Mouse (Mus musculus) embryonic facial prominence, embryonic 14.5 days (tissue): Measurements from ENCODE around the gene Pacsin2. TPM values are rescaled to one million over a fixed set of nuclear protein-coding genes. Genes with fewer than 3 reads are reported as not detected.
"Not testable (repeated sequence)": the region's sequence is repeated elsewhere in the genome, so short reads cannot be mapped to it uniquely, and the experiment has no call there.

Experiments
- ATAC-seq: fragments of 200-750 bp; cut with Nextera tagmentation; 2 replicates; pipeline ENCODE4 v1.8.0; 2017; ENCODE audit warnings: low read depth, moderate number of reproducible peaks, moderate TSS enrichment
- DNase-seq: peaks from one replicate; pipeline ENCODE4 v3.0.0-alpha.2; 2015; ENCODE audit warnings: low spot score
- H3K27ac ChIP-seq: fragments of 300-500 bp; sonication (generic); replicated peaks from 2 replicates; pipeline ENCODE4 v1.5.1; 2014; ENCODE audit warnings: low read depth, mild to moderate bottlenecking, low read length, moderate library complexity
- H3K27me3 ChIP-seq: fragments of 300-500 bp; sonication (generic); replicated peaks from 2 replicates; pipeline ENCODE4 v1.6.1; 2014; ENCODE audit warnings: low read length; ENCODE audit not compliant: control insufficient read depth, insufficient read depth
- H3K36me3 ChIP-seq: fragments of 300-500 bp; sonication (generic); 2 replicates; pipeline ENCODE4 v1.6.1; 2014; ENCODE audit warnings: low read length, mixed read lengths; ENCODE audit not compliant: control insufficient read depth, insufficient read depth
- H3K4me1 ChIP-seq: fragments of 300-500 bp; sonication (generic); 2 replicates; pipeline ENCODE4 v1.6.1; 2014; ENCODE audit warnings: antibody characterized with exemption, low read length; ENCODE audit not compliant: control insufficient read depth, insufficient read depth
- H3K4me2 ChIP-seq: fragments of 300-500 bp; sonication (generic); 2 replicates; pipeline ENCODE4 v1.6.1; 2014; ENCODE audit warnings: low read depth, mild to moderate bottlenecking, low read length, moderate library complexity, mixed read lengths
- H3K4me3 ChIP-seq: fragments of 300-500 bp; sonication (generic); 2 replicates; pipeline ENCODE4 v1.5.1; 2014; ENCODE audit warnings: low read depth, mild to moderate bottlenecking, low read length
- H3K9ac ChIP-seq: fragments of 300-500 bp; sonication (generic); 2 replicates; pipeline ENCODE4 v1.6.1; 2014; ENCODE audit warnings: low read depth, mild to moderate bottlenecking, low read length, moderate library complexity, mixed read lengths
- H3K9me3 ChIP-seq: fragments of 300-500 bp; sonication (generic); 2 replicates; pipeline ENCODE4 v1.6.1; 2016; ENCODE audit warnings: low read length; ENCODE audit not compliant: control insufficient read depth
- WGBS: fragments of 180-500 bp; shearing (Covaris S2); extraction: QIAGEN DNeasy Blood & Tissue Kit; methylation state at CpG from one replicate; pipeline ENCODE4 v1.1.7; 2014; 5-methylcytosine and 5-hydroxymethylcytosine counted together
- polyA plus RNA-seq: library from polyadenylated mRNA; unstranded; fragments of >200 nt; fragmentation: Nextera tagmentation; extraction: Ambion mirVana; gene quantifications from 2 replicates; pipeline ENCODE4 v1.2.1, GENCODE M21; 2014

The Pacsin2 gene
- polyA plus RNA-seq, 1 experiment from 2014 or later: 49.3 TPM

DNA sequence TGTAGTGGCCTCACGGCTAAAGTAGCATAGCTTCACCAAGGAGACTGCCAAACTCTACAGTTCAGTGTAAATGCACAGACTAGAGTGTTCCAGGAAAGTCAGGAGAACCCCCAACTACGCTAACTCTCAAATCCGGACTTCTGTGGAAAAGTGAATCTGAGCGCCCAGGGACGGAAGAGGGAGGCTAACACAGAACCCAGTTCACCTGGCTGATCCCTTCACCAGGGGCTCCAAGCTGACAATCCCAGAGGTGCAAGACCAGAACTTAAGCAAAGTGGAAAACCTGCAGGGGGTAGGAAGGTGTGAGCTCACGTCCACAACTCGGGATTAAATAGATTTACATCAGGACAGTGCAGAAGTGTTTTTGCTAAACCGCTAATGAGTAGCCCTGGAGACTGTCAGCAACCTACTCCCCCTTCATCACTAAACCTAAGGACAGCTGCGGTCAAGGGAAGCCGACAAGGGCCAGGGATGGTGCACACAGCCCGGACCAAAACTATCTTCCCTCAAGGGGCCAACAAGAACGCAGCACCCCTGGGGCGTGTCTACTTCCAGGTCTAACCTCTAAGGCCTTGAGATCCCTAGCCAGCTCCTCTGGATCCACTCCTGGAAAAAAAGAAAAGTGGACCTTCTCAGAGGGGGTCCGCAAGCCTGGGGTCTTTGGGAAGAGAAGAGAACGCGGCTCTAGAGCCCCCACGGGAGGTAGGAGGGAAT lies 880 bp downstream of the Pacsin2 start:
- H3K4me1 ChIP-seq: 0 out of 2 replicates have a peak, but pooled peaks cover 4% of the 10 kb centered on the region
- H3K4me3 ChIP-seq: peak overlapping the region; percentile 65
- H3K9ac ChIP-seq: peak overlapping the region; percentile 76
- WGBS: 6% methylated on average over 17 of the region's 17 CpGs
- no peaks in the 10 kb centered on the region for H3K9me3 ChIP-seq
- H3K36me3 ChIP-seq: no peaks in the 10 kb centered on the region
- DNase-seq: no peak
- H3K27ac ChIP-seq: no peak overlapping the region
- no peak for ATAC-seq
- peak overlapping the region; percentile 73 for H3K4me2 ChIP-seq
- H3K27me3 ChIP-seq: no peaks in the 10 kb centered on the region

DNA sequence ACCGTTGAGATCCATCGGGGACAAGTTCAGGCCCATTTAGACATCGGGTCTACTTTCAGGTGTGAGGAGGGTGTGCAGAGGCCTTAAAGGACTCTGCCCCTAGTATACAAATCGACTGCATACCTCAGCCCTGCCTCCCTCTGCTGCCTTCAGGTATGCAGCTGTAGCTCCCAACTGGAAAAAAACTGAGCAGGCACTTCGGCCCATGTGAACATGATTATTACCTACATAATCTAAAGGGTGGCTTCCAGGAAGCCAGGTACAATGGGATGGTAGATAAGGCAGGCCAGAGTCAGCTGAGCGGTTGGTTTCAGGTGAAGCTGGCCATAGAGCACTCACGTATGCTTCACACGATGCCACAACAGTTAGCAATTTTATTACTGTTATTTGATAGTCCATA lies 2.1 kb downstream of the Pacsin2 start:
- not testable (repeated sequence) for H3K4me1 ChIP-seq, H3K9ac ChIP-seq, H3K27me3 ChIP-seq, H3K4me3 ChIP-seq, ATAC-seq, H3K9me3 ChIP-seq, H3K36me3 ChIP-seq, H3K27ac ChIP-seq, DNase-seq
- 86% methylated on average over 7 of the region's 8 CpGs for WGBS
- H3K4me2 ChIP-seq: peak overlapping the region; percentile 73

DNA sequence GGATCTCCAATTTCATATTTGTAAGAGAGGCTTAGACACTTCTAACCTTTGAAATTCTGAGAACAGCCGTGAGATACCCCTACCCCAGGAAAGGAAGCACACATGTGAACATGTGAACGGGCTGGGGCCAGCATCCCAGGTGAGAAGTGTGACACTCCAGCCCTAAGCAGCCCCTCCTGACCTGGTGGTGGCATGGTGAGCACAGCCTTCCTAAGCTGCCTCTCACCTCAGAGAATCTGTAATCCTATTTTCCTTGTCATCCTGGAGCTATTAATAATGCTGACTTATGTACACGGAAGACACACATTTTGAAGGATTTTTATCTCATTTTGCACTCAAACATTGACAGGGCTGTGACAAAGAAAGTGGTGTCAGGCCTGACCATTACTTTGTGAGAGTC lies 3.5 kb downstream of the Pacsin2 start:
- no peak overlapping the region for H3K9ac ChIP-seq
- 89% methylated on average over 3 of the region's 3 CpGs for WGBS
- no peak overlapping the region for H3K4me2 ChIP-seq

DNA sequence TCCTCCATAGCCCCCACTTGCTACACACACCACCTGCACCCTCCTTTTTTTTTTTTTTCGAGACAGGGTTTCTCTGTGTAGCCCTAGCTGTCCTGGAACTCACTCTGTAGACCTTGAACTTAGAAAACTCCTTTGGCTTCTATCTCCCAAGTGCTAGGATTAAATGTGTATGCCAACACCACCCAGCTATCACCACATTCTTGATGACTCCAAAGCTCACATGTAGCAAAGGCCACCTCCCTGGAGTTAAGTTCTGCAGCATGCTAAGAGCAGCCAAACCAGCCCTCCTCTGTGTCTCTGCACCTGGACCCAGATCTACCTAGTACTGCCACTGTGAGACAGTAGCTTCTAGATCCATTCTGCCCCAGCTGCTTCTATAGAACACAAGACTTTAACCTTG lies 6.9 kb downstream of the Pacsin2 start:
- DNase-seq (no peak), ATAC-seq (no peak)
- no peak overlapping the region for H3K4me3 ChIP-seq
- H3K27me3 ChIP-seq: no peaks in the 10 kb centered on the region
- H3K4me1 ChIP-seq: no peaks in the 10 kb centered on the region
- 100% methylated on average over 1 of the region's 1 CpGs for WGBS
- no peak overlapping the region for H3K4me2 ChIP-seq
- no peaks in the 10 kb centered on the region for H3K36me3 ChIP-seq
- no peaks in the 10 kb centered on the region for H3K9me3 ChIP-seq
- no peak overlapping the region for H3K9ac ChIP-seq
- no peak overlapping the region for H3K27ac ChIP-seq

More for the DNA sequence above, 3.5 kb downstream of the Pacsin2 start:
- DNase-seq: no peak
- no peak for ATAC-seq
- H3K27me3 ChIP-seq: no peaks in the 10 kb centered on the region
- H3K27ac ChIP-seq: no peak overlapping the region
- H3K4me3 ChIP-seq: no peak overlapping the region
- H3K36me3 ChIP-seq: no peaks in the 10 kb centered on the region
- no peaks in the 10 kb centered on the region for H3K9me3 ChIP-seq
- H3K4me1 ChIP-seq: 0 out of 2 replicates have a peak, but pooled peaks cover 4% of the 10 kb centered on the region

DNA sequence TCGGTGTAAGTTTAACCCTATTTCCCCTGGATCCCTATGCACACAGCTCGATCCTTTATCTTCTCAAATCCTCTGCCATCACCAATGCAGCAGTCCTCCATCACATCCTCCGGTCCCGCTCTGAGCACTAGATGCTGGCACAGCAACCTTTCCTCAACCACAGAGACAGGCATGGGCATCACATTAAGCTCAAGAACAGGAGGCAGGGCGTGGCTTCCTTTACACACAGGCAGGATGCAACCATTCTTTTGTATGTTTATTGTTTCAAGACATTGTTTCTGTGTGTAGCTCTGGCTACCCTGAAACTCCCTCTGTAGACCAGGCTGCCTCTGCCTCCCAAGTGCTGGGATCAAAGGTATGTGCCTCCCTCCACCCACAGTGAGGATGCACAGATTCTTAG lies 8.8 kb downstream of the Pacsin2 start:
- Histone ChIP-seq H3K27ac (no peak overlapping the region), H3K9me3 (no peaks in the 10 kb centered on the region), H3K4me2 (no peak overlapping the region), H3K9ac (no peak overlapping the region), H3K4me3 (no peak overlapping the region), H3K4me1 (peaks cover 11% of the 10 kb centered on the region), H3K27me3 (no peaks in the 10 kb centered on the region), H3K36me3 (no peaks in the 10 kb centered on the region)
- WGBS: 91% methylated on average over 5 of the region's 5 CpGs
- ATAC-seq (no peak), DNase-seq (no peak)

DNA sequence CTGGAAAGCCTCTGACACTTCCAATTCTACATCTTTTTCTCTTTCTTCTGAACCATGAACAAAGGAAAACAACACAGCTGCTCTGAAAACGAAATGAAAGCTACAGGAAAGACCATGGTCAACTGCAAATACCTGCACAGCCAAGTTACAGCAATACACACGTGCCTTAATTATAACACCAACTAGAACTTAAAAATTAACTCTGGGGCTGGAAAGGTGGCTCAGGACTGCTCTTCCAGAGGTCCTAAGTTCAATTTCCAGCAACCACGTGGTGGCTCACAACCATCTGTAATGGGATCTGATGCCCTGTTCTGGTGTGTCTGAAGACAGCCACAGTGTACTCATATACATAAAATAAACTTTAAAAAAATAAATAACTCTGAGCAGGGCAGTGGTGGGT lies 9.4 kb downstream of the Pacsin2 start:
- H3K4me1 ChIP-seq: peaks cover 11% of the 10 kb centered on the region
- H3K27me3 ChIP-seq: no peaks in the 10 kb centered on the region
- H3K9ac ChIP-seq: no peak overlapping the region
- 76% methylated on average over 3 of the region's 3 CpGs for WGBS
- no peak for DNase-seq
- no peak overlapping the region for H3K4me2 ChIP-seq
- ATAC-seq: no peak
- H3K9me3 ChIP-seq: no peaks in the 10 kb centered on the region
- no peak overlapping the region for H3K4me3 ChIP-seq
- no peaks in the 10 kb centered on the region for H3K36me3 ChIP-seq
- no peak overlapping the region for H3K27ac ChIP-seq

DNA sequence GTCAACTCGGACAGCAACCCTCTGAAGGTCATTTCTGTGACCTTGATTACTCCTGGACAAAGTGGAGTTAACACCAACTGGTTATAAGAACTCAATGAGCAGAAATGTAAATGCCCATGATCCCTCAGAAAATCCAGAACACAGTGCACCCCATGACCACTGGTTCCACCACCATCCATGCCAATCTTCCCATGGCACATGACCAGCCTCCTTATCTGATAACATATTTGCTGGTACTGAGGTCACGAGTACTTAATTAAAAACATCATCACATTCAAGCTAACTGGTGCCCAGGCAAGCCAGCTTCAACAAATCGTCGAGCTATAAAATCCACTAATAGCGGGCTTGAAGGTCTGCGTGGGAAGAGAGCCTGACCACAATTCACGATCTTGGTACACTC lies 10.0 kb downstream of the Pacsin2 start:
- H3K9ac ChIP-seq: no peak overlapping the region
- no peak overlapping the region for H3K27ac ChIP-seq
- DNase-seq (no peak), ATAC-seq (no peak)
- H3K4me1 ChIP-seq: peaks cover 11% of the 10 kb centered on the region
- 77% methylated on average over 7 of the region's 7 CpGs for WGBS
- no peaks in the 10 kb centered on the region for H3K9me3 ChIP-seq
- H3K36me3 ChIP-seq: no peaks in the 10 kb centered on the region
- no peaks in the 10 kb centered on the region for H3K27me3 ChIP-seq
- H3K4me3 ChIP-seq: no peak overlapping the region
- H3K4me2 ChIP-seq: no peak overlapping the region

DNA sequence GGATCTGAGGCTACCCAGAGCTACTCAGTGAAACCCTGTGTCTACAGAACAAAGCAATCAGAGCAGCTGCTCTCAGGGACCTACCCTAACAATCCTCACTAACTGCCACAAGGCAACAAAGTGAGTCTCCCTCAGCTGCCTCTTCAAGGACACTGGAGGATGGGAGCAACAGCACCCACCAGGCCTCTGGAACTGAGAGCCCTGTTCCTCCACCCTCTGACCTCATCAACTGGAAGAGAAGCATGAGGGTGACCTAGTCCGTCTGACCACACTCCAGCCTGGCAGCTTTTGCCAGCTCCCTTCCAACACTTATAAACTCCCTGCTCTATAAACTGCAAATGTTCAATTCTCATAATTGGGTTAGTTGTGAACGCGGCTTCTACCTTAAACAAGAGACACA lies 10.5 kb downstream of the Pacsin2 start:
- Histone ChIP-seq H3K4me1 (peaks cover 11% of the 10 kb centered on the region), H3K27ac (no peak overlapping the region), H3K9me3 (no peaks in the 10 kb centered on the region), H3K4me2 (no peak overlapping the region), H3K36me3 (no peaks in the 10 kb centered on the region), H3K27me3 (no peaks in the 10 kb centered on the region), H3K9ac (no peak overlapping the region), H3K4me3 (no peak overlapping the region)
- DNase-seq (no peak), ATAC-seq (no peak)
- WGBS: 83% methylated on average over 3 of the region's 3 CpGs

DNA sequence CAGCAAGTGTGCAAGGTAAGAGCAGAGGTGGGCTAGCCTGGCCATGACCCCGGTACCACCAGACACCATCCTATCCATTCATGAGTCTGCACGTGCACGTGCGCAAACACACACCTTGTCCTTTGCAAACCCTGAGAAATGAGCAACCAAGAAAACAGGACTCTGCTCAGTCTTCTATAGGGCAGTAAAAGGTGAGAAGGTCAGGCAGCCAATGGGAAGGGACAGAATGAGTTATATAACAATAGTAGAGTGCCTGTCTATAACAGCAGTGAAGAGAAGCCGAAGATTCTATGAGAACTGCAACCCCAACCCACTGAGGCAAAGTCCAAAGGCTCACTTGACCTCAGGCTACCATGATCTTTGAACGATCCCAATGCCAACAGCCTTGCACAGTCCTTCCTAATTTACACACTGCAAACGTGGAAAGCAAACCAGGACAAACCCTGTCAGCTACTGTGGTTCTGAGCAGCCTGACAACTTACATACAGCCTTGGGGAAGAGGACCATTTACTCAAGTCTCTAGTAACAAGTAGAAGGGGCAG lies 12.1 kb downstream of the Pacsin2 start:
- ATAC-seq (no peak), DNase-seq (no peak)
- H3K27me3 ChIP-seq: no peaks in the 10 kb centered on the region
- no peaks in the 10 kb centered on the region for H3K9me3 ChIP-seq
- H3K4me2 ChIP-seq: no peak overlapping the region
- H3K4me3 ChIP-seq: no peak overlapping the region
- no peaks in the 10 kb centered on the region for H3K36me3 ChIP-seq
- H3K9ac ChIP-seq: no peak overlapping the region
- peak overlapping the region; percentile 61; the same call in 1 of the 2 replicates for H3K27ac ChIP-seq
- peaks cover 16% of the 10 kb centered on the region for H3K4me1 ChIP-seq
- WGBS: 82% methylated on average over 7 of the region's 7 CpGs
